Mouse (Mus musculus) kidney, embryonic 15.5 days (tissue): ENCODE results near the gene Dad1. TPM values are rescaled to one million over a fixed set of nuclear protein-coding genes. Genes with fewer than 3 reads are reported as not detected.

ENCODE experiments used
- ATAC-seq: fragments of 200-750 bp; cut with Nextera tagmentation; replicated peaks from 2 replicates; pipeline ENCODE4 v1.8.0; 2017; ENCODE audit warnings: moderate TSS enrichment; ENCODE audit not compliant: low FRiP score
- H3K27ac ChIP-seq: fragments of 300-500 bp; sonication (generic); 2 replicates; pipeline ENCODE4 v1.5.1; 2015; ENCODE audit warnings: mild to moderate bottlenecking, inconsistent platforms
- H3K27me3 ChIP-seq: fragments of 300-500 bp; sonication (generic); 2 replicates; pipeline ENCODE4 v1.6.1; 2015; ENCODE audit warnings: inconsistent platforms
- H3K36me3 ChIP-seq: fragments of 300-500 bp; sonication (generic); 2 replicates; pipeline ENCODE4 v1.6.1; 2015; ENCODE audit warnings: inconsistent platforms
- H3K4me1 ChIP-seq: fragments of 300-500 bp; sonication (generic); 2 replicates; pipeline ENCODE4 v1.6.1; 2015; ENCODE audit warnings: inconsistent platforms
- H3K4me2 ChIP-seq: fragments of 300-500 bp; sonication (generic); 2 replicates; pipeline ENCODE4 v1.6.1; 2015; ENCODE audit warnings: moderate library complexity, mild to moderate bottlenecking, inconsistent platforms
- H3K4me3 ChIP-seq: fragments of 300-500 bp; sonication (generic); replicated peaks from 2 replicates; pipeline ENCODE4 v1.5.1; 2015; ENCODE audit warnings: mild to moderate bottlenecking, inconsistent platforms
- H3K9ac ChIP-seq: fragments of 300-500 bp; sonication (generic); 2 replicates; pipeline ENCODE4 v1.6.1; 2015; ENCODE audit warnings: mild to moderate bottlenecking, inconsistent platforms
- H3K9me3 ChIP-seq: fragments of 300-500 bp; sonication (generic); replicated peaks from 2 replicates; pipeline ENCODE4 v1.6.1; 2016; ENCODE audit warnings: inconsistent platforms
- WGBS: fragments of 180-500 bp; shearing (Covaris S2); methylation state at CpG from one replicate; pipeline ENCODE4 v1.1.7; 2015; ENCODE audit warnings: mixed read lengths; 5-methylcytosine and 5-hydroxymethylcytosine counted together
- polyA plus RNA-seq: library from polyadenylated mRNA; unstranded; fragments of >200 nt; fragmentation: Nextera tagmentation; extraction: Ambion mirVana; gene quantifications from 2 replicates; pipeline ENCODE4 v1.2.1, GENCODE M21; 2015

Dad1 gene
- 427 and 441 TPM in 2 replicates for polyA plus RNA-seq

DNA sequence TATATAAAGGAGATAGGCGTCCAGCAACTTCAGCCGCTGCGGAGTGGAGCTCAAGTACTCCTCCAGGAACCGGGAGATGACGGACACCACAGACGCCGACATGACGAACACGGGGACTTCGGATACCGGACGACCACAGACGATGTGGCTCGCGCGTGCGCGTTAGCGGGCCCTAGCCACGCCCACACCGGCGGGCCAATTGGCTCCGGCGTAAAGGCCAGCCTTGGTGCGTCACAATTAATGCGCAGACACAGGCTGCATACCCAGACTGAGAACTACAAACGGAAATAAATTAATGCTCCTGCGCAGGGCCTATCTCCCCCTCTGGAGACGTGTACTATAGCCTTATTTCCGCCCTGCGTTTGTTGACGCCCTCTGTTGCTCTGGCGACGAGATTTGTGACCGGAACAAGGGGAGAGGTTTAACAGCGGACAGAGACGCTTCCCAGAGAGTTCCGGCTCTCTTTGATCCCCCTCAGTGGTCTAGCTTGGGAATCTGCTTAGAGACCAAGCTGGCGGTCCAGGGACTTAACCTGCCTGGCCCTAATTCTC lies at the start of gene Dad1, which contains the start of gene Abhd4:
TSS of gene Dad1 (minus strand) at position 364 of the 551 bp plus-strand sequence.
TSS of gene Abhd4 (plus strand) at position 448 of the 551 bp plus-strand sequence.
- Histone ChIP-seq H3K27me3 (no peaks in the 10 kb centered on the region), H3K4me1 (peaks cover 55% of the 10 kb centered on the region), H3K36me3 (no peaks in the 10 kb centered on the region)

GRCm38 (mm10) chr14:54300676-54301075 lies 46.8 kb upstream of the Dad1 start:
- ATAC-seq, result no peak
- no peaks in the 10 kb centered on the region for H3K36me3 ChIP-seq
- peaks cover 2% of the 10 kb centered on the region; the same call in 1 of the 2 replicates for H3K27me3 ChIP-seq
- WGBS, result 89% methylated on average over 3 of the region's 3 CpGs
- no peak overlapping the region for H3K4me2 ChIP-seq
- no peaks in the 10 kb centered on the region for H3K4me1 ChIP-seq
- H3K9ac ChIP-seq, result no peak overlapping the region
- H3K9me3 ChIP-seq, result peaks cover 5% of the 10 kb centered on the region; the same call in 1 of the 2 replicates
- no peak overlapping the region for H3K4me3 ChIP-seq
- H3K27ac ChIP-seq, result no peak overlapping the region

More for the DNA sequence above, at the start of gene Dad1, which contains the start of gene Abhd4:
- under 1% methylated on average over 39 of the region's 39 CpGs for WGBS
- Histone ChIP-seq H3K4me3 (peak within 1 kb of the TSS; percentile 81), H3K4me2 (peak within 1 kb of the TSS; percentile 67), H3K9me3 (no peaks in the 10 kb centered on the region), H3K9ac (peak within 1 kb of the TSS; percentile 69), H3K27ac (peak within 1 kb of the TSS; percentile 89)
- peak; percentile 98 for ATAC-seq

GRCm38 (mm10) chr14:54300136-54300535 lies 46.2 kb upstream of the Dad1 start:
- no peak overlapping the region for H3K9ac ChIP-seq
- no peak overlapping the region for H3K4me2 ChIP-seq
- ATAC-seq, result no peak
- no peaks in the 10 kb centered on the region for H3K36me3 ChIP-seq
- H3K9me3 ChIP-seq, result peaks cover 5% of the 10 kb centered on the region; the same call in 1 of the 2 replicates
- no peak overlapping the region for H3K27ac ChIP-seq
- H3K4me1 ChIP-seq, result no peaks in the 10 kb centered on the region
- no peak overlapping the region for H3K4me3 ChIP-seq
- WGBS, result 82% methylated on average over 5 of the region's 5 CpGs
- H3K27me3 ChIP-seq, result peaks cover 2% of the 10 kb centered on the region; the same call in 1 of the 2 replicates

- Histone ChIP-seq H3K4me3 (no peak within 1 kb of the TSS), H3K9me3 (no peaks in the 10 kb centered on the region), H3K27me3 (peaks cover 5% of the 10 kb centered on the region; the same call in 1 of the 2 replicates), H3K4me2 (no peak within 1 kb of the TSS), H3K36me3 (no peaks in the 10 kb centered on the region), H3K27ac (no peak within 1 kb of the TSS), H3K9ac (no peak within 1 kb of the TSS), H3K4me1 (no peaks in the 10 kb centered on the region)
- ATAC-seq, result no peak
- WGBS, result 82% methylated on average over 1 of the region's 1 CpGs
Observed at GRCm38 (mm10) chr14:54284839-54285238, 30.9 kb upstream of the Dad1 start, which contains the start of gene Olfr49. Olfr49 (minus strand) TSS chr14:54284939.

- Histone ChIP-seq H3K4me3 (no peak overlapping the region), H3K27me3 (no peaks in the 10 kb centered on the region), H3K9me3 (no peaks in the 10 kb centered on the region), H3K27ac (no peak overlapping the region), H3K4me1 (no peaks in the 10 kb centered on the region), H3K9ac (no peak overlapping the region), H3K4me2 (no peak overlapping the region), H3K36me3 (no peaks in the 10 kb centered on the region)
- ATAC-seq, result no peak
- 84% methylated on average over 2 of the region's 2 CpGs for WGBS
Observed at GRCm38 (mm10) chr14:54276446-54276845, 22.5 kb upstream of the Dad1 start.

GRCm38 (mm10) chr14:54272696-54273095 lies 18.8 kb upstream of the Dad1 start:
- no peaks in the 10 kb centered on the region for H3K4me1 ChIP-seq
- H3K4me3 ChIP-seq, result no peak overlapping the region
- WGBS, result 88% methylated on average over 3 of the region's 3 CpGs
- no peak for ATAC-seq
- no peak overlapping the region for H3K9ac ChIP-seq
- H3K4me2 ChIP-seq, result no peak overlapping the region
- no peaks in the 10 kb centered on the region for H3K9me3 ChIP-seq
- peaks cover 19% of the 10 kb centered on the region for H3K36me3 ChIP-seq
- H3K27ac ChIP-seq, result no peak overlapping the region
- no peaks in the 10 kb centered on the region for H3K27me3 ChIP-seq

DNA sequence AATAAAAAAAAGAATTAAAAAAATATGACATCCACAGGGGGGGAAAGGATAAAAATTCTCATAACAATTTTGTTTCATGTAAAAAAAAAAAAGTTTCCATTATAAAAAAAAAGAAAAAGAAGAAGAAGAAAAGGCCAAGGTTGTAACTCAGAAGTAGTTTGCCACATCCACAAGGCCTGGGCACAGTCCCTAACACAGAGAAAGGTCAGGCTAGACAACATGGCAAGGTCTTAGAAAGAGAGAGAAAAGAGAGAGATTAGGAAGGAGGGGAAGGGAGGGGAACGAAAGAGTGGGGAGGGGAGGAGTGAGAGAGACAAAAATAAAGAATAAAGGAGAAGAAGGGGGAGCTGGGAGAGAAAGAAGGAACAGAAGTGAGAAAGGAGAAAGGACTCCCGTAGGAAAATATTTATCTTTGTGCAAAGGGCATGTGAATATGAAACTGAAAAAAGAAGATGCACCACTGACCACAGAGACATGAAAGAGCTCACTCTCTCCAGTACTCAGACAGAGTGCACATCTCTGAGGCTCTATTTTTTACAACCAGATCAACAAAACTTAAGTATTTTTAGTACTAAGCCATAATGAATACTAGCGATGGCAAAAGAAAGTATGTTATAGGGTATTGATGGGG lies 18.2 kb upstream of the Dad1 start:
- Histone ChIP-seq H3K4me3 (no peak overlapping the region), H3K4me1 (no peaks in the 10 kb centered on the region), H3K4me2 (no peak overlapping the region), H3K36me3 (peaks cover 25% of the 10 kb centered on the region), H3K9ac (no peak overlapping the region), H3K9me3 (no peaks in the 10 kb centered on the region), H3K27me3 (no peaks in the 10 kb centered on the region), H3K27ac (no peak overlapping the region)
- 66% methylated on average over 3 of the region's 3 CpGs for WGBS
- ATAC-seq, result no peak

- Histone ChIP-seq H3K4me2 (no peak overlapping the region), H3K9me3 (no peaks in the 10 kb centered on the region), H3K36me3 (peaks cover 36% of the 10 kb centered on the region), H3K4me3 (no peak overlapping the region), H3K9ac (no peak overlapping the region), H3K4me1 (no peaks in the 10 kb centered on the region), H3K27me3 (no peaks in the 10 kb centered on the region), H3K27ac (no peak overlapping the region)
- no peak for ATAC-seq
- 83% methylated on average over 3 of the region's 3 CpGs for WGBS
Observed at GRCm38 (mm10) chr14:54270413-54270812, 16.5 kb upstream of the Dad1 start.

GRCm38 (mm10) chr14:54269566-54269965 lies 15.7 kb upstream of the Dad1 start:
- H3K9me3 ChIP-seq, result no peaks in the 10 kb centered on the region
- no peak overlapping the region for H3K4me2 ChIP-seq
- H3K9ac ChIP-seq, result no peak overlapping the region
- peaks cover 43% of the 10 kb centered on the region for H3K36me3 ChIP-seq
- H3K27ac ChIP-seq, result no peak overlapping the region
- no peaks in the 10 kb centered on the region for H3K4me1 ChIP-seq
- no peak for ATAC-seq
- WGBS, result 94% methylated on average over 3 of the region's 3 CpGs
- H3K4me3 ChIP-seq, result no peak overlapping the region
- no peaks in the 10 kb centered on the region for H3K27me3 ChIP-seq

DNA sequence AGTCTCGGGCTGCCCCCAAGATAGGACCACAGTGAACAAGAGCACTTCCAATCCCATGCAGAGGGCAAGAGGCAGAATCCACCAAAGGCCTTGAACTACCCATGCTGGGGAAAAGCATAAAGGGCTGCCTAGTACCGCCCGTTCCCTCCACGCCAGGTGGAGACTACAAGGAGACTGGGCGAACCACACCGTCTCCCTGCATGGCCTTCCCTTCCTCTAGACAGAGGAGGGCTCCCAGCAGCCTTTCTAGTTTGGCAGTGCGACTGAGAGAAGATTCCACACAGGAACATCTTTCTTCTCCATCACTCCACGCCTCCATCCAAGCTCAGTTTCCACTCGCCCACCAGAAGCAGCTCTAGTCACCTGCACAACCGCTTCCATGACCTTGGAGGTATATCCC lies 14.1 kb upstream of the Dad1 start:
- H3K27me3 ChIP-seq, result no peaks in the 10 kb centered on the region
- H3K27ac ChIP-seq, result no peak overlapping the region
- WGBS, result 92% methylated on average over 10 of the region's 10 CpGs
- H3K9me3 ChIP-seq, result no peaks in the 10 kb centered on the region
- H3K4me1 ChIP-seq, result no peaks in the 10 kb centered on the region
- H3K4me3 ChIP-seq, result no peak overlapping the region
- H3K4me2 ChIP-seq, result no peak overlapping the region
- H3K9ac ChIP-seq, result no peak overlapping the region
- H3K36me3 ChIP-seq, result peaks cover 58% of the 10 kb centered on the region
- no peak for ATAC-seq

GRCm38 (mm10) chr14:54265951-54266350 lies 12.0 kb upstream of the Dad1 start:
- H3K4me1 ChIP-seq, result no peaks in the 10 kb centered on the region
- WGBS, result 86% methylated on average over 6 of the region's 6 CpGs
- H3K36me3 ChIP-seq, result peaks cover 70% of the 10 kb centered on the region
- H3K27ac ChIP-seq, result no peak overlapping the region
- H3K9ac ChIP-seq, result no peak overlapping the region
- H3K4me3 ChIP-seq, result no peak overlapping the region
- ATAC-seq, result no peak
- H3K4me2 ChIP-seq, result no peak overlapping the region
- H3K27me3 ChIP-seq, result no peaks in the 10 kb centered on the region
- H3K9me3 ChIP-seq, result no peaks in the 10 kb centered on the region

- Histone ChIP-seq H3K4me1 (peaks cover 4% of the 10 kb centered on the region), H3K27me3 (no peaks in the 10 kb centered on the region), H3K9me3 (no peaks in the 10 kb centered on the region), H3K9ac (no peak overlapping the region), H3K36me3 (peaks cover 70% of the 10 kb centered on the region), H3K4me3 (no peak overlapping the region), H3K27ac (no peak overlapping the region), H3K4me2 (no peak overlapping the region)
- no peak for ATAC-seq
- 64% methylated on average over 10 of the region's 10 CpGs for WGBS
Observed at GRCm38 (mm10) chr14:54265093-54265492, 11.2 kb upstream of the Dad1 start.
